Mouse (Mus musculus): ENCODE data around the gene E2f8. TPM values are rescaled to one million over a fixed set of nuclear protein-coding genes. Genes with fewer than 3 reads are reported as not detected.

E2f8 gene
- polyA plus RNA-seq, 2 experiments from 2014 or later = 3.2 to 7.5 TPM

Other genes starting within 250 kb of the E2f8 start
- not detected for gene Mrgprb3, start 237.8 kb downstream of the E2f8 start, polyA plus RNA-seq (2017; shearing (Covaris generic))
- 10 to 100 TPM; 19.0 to 25.9 TPM for gene Zdhhc13, start 92.6 kb downstream of the E2f8 start, polyA plus RNA-seq (2017; shearing (Covaris generic))
- not detected for gene Csrp3, start 33.6 kb downstream of the E2f8 start, polyA plus RNA-seq (2017; shearing (Covaris generic))
- gene Nav2, start 27.1 kb upstream of the E2f8 start, polyA plus RNA-seq (2017; shearing (Covaris generic)) = 10 to 100 TPM; 14.2 to 16.6 TPM